Mouse (Mus musculus) embryo, embryonic 11.5 days (tissue): ENCODE measurements around the gene Serac1.

Experiments
- DNase-seq: peaks from one replicate; pipeline ENCODE4 v3.0.0-alpha.2; 2012; ENCODE audit warnings: low read depth, low spot score

Serac1 gene

GRCm38 (mm10) chr17:6005638-6006471 lies 73.7 kb downstream of the Serac1 start:
- no peak for DNase-seq

- no peak for DNase-seq
These were observed 74.3 kb downstream of the Serac1 start for GRCm38 (mm10) chr17:6005246-6005637.

GRCm38 (mm10) chr17:6003661-6004060 lies 75.9 kb downstream of the Serac1 start:
- DNase-seq = no peak

- DNase-seq = no peak
These were observed 77.0 kb downstream of the Serac1 start for GRCm38 (mm10) chr17:6002563-6002962.

GRCm38 (mm10) chr17:6001836-6002235 lies 77.7 kb downstream of the Serac1 start:
- no peak for DNase-seq

- no peak for DNase-seq
These were observed 78.2 kb downstream of the Serac1 start for GRCm38 (mm10) chr17:6001389-6001788.

GRCm38 (mm10) chr17:6000864-6001319 lies 78.6 kb downstream of the Serac1 start:
- no peak for DNase-seq

GRCm38 (mm10) chr17:5999039-5999543 lies 80.5 kb downstream of the Serac1 start:
- DNase-seq = no peak

- DNase-seq = no peak
These were observed 81.4 kb downstream of the Serac1 start for GRCm38 (mm10) chr17:5998235-5998500.

GRCm38 (mm10) chr17:5997380-5998234 lies 81.9 kb downstream of the Serac1 start:
- DNase-seq = no peak

- DNase-seq = no peak
These were observed 83.0 kb downstream of the Serac1 start for GRCm38 (mm10) chr17:5996589-5996988.

GRCm38 (mm10) chr17:5994606-5995005 lies 84.9 kb downstream of the Serac1 start:
- no peak for DNase-seq

- no peak for DNase-seq
These were observed 85.8 kb downstream of the Serac1 start for GRCm38 (mm10) chr17:5993581-5994260.

- DNase-seq = no peak
These were observed 86.5 kb downstream of the Serac1 start for GRCm38 (mm10) chr17:5992866-5993580.
